Mouse (Mus musculus): ENCODE measurements at regions not wholly inside any gene's neighbourhood (a gene's known extent, or its start where the extent isn't known, plus 50 kb on each side); places are given as distances from the start of the nearest gene placed in this dataset.
"Not testable (repeated sequence)": the region's sequence is repeated elsewhere in the genome, so short reads cannot be mapped to it uniquely, and the experiment has no call there.

DNA sequence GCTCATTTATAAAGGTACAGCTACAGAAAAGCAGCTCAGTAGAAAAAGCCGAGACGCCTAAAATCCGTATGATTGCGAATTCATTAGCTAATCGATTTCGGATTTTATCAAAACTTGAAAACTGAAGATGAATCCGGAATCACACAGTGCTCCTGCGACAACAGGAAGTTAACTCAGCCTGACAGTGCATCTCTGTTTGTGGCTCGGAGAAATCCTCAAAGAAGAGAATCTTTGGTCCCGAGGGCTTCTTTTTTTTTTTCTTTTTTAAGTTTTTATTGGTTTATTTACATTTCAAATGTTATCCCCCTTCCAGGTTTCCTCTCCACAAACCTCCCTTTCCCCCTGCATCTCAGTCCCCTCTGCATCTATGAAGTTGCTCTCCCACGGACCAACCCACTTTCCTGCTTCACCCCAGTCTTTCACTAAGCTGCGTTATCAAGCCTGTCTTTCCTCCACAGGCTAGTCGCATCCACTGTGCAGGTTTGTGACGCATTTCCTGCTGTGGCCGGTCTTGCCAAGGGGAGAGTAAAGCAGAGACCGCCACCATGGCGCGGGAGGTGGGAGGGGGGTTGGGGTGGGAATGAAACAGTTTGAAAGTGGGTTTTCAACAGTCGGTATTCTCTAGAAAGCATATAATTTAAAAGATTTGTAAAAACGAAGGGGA is 593.4 kb upstream of the Snrpn start:
- DNase-seq = peak; percentile 26 to 31

DNA sequence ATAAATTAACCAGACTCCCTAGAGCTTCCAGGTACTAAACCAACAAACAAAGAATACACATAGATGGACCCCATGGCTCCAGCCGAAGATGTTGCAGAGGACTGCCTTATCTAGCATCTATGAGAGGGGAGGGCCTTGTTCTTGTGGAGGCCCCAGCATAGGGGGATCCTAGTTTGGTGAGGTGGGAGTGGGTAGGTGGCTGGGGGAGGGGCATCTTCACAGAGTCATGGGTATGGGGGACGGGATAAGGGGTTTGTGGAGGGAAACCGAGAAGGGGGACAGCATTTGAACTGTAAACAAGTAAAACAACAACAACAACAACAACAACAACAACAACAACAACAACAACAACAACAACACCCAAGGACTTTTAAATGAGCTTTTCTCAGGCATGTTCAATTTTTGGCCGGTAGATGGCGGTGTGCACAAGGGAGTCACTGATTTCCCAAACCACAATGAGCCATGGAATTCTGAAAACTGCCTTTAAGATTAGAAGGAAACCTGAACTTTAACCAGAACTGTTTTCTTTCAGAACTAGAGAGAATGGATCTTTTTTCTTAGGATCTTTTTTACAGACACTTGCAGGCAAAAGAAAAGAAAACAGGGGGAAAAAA is 588.2 kb upstream of the Snrpn start:
- DNase-seq = not testable (repeated sequence)
